Mouse (Mus musculus) urinary bladder, postnatal 4 days (tissue): ENCODE data around the gene Sycn.

Experiments used
- DNase-seq, 2 experiments: peaks; one replicate each; pipeline ENCODE4 v3.0.0; 2021 to 2022; ENCODE audit warnings: low spot score in 2 of 2

Gene Sycn

DNA sequence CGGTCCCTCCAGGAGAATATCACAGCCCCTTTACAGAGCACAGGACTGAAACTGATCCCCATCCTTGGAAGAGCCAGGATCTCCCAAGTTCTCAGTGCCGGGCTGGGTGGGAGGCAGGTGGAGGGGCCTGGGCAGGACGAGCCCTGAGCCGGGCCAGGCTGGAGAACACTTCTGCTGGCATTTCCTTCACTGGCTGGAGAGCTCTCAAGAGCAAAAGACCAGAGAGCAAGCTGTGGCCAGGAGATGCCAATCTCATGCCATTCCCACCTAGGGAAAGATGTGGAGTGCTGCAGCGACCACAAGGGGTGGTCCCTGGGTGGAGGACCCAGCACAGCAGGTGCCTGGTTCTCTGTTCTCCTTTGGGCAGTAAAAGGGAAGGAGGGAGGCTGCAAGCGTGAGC, 44.3 kb downstream of the Sycn start:
- no peak for DNase-seq

DNA sequence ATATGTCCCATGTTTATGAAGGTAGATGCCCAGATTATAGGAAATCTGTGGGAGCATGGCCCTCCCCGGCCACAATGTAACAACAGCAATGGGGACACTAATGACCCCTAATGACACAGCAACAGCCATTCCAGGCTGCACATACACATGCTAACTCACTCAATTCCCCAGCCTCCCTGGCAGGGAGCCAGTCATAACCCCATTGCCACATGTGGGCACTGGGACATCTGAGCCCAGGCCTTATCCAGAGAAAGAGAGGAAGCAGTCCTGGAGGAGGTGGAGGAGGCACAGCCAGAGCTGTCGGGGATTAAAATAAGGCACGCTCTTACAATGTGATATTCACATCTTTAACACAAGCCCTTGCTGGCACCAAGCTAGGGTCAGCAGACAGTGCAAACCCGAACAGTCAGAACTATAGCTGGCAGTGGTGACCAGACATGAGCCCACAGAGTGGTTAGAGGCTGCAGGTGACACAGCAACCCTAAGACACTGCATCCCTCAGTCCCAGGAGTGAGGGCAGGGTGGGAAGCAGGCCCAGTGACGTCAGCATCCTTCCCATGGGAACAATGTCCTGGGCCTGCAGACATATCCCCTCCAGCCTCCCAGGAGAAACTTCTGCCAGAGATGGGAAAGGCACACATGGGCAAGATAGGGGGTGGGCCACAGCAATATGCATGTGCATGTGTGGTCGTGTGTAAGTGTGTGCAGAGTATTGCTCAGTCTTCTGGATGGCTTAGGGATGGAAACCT, 46.2 kb downstream of the Sycn start:
- DNase-seq = no peak

DNA sequence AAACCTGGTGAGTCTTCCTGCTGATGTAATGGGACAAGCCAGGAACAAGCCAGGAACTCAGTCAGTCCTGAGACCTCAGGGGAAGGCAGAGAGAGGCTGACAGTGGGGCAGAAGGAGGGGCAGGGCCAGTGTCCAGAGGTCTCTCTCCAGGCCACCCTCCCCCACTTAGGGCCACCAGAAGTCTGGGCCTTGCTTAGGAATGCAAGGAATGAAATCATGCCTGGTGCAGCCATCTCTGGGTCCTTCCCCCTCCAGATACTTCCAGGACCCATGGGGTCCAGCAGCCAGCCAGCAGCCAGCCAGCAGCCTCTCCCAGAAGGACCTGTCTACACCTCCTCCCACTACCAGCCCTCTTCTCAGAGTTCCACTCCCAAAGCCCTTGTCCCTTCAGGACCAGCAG, 47.0 kb downstream of the Sycn start:
- no peak for DNase-seq
